Mouse (Mus musculus): ENCODE data around the gene Krt9.

- TF ChIP-seq CTCF (IDR thresholded peaks at IDR 0.05; ENCODE audit: extremely low read depth, insufficient read depth, low read length) (no peak), POLR2A (IDR thresholded peaks at IDR 0.05; ENCODE audit: extremely low read depth, insufficient read depth, low read length) (no peak)
These were observed 54.2 kb downstream of the Krt9 start for GRCm38 (mm10) chr11:100138809-100139208.
